Mouse (Mus musculus) midbrain, embryonic 11.5 days (tissue): Measurements from ENCODE around the gene Upk2. TPM values are rescaled to one million over a fixed set of nuclear protein-coding genes. Genes with fewer than 3 reads are reported as not detected.

Experiments used
- ATAC-seq: fragments of 200-750 bp; cut with Nextera tagmentation; 2 replicates; pipeline ENCODE4 v1.8.0; 2017; ENCODE audit warnings: moderate TSS enrichment, moderate library complexity; ENCODE audit not compliant: low FRiP score
- DNase-seq: peaks from one replicate; pipeline ENCODE4 v3.0.0; 2015; ENCODE audit warnings: low spot score; ENCODE audit errors: missing footprints
- H3K27ac ChIP-seq: fragments of 300-500 bp; sonication (generic); 2 replicates; pipeline ENCODE4 v1.5.1; 2014; ENCODE audit warnings: low read depth, low read length
- H3K27me3 ChIP-seq: fragments of 300-500 bp; sonication (generic); 2 replicates; pipeline ENCODE4 v1.6.1; 2014; ENCODE audit warnings: mild to moderate bottlenecking, low read length, moderate library complexity, mixed read lengths; ENCODE audit not compliant: control insufficient read depth, insufficient read depth
- H3K36me3 ChIP-seq: fragments of 300-500 bp; sonication (generic); 2 replicates; pipeline ENCODE4 v1.6.1; 2014; ENCODE audit warnings: mild to moderate bottlenecking, low read length, moderate library complexity, mixed read lengths; ENCODE audit not compliant: control insufficient read depth, insufficient read depth
- H3K4me1 ChIP-seq: fragments of 300-500 bp; sonication (generic); 2 replicates; pipeline ENCODE4 v1.6.1; 2014; ENCODE audit warnings: low read length; ENCODE audit not compliant: control insufficient read depth, insufficient read depth
- H3K4me2 ChIP-seq: fragments of 300-500 bp; sonication (generic); 2 replicates; pipeline ENCODE4 v1.6.1; 2014; ENCODE audit warnings: mild to moderate bottlenecking, moderate library complexity
- H3K4me3 ChIP-seq: fragments of 300-500 bp; sonication (generic); 2 replicates; pipeline ENCODE4 v1.5.1; 2014; ENCODE audit warnings: low read depth, low read length
- H3K9ac ChIP-seq: fragments of 300-500 bp; sonication (generic); 2 replicates; pipeline ENCODE4 v1.6.1; 2014; ENCODE audit warnings: low read length
- H3K9me3 ChIP-seq: fragments of 300-500 bp; sonication (generic); 2 replicates; pipeline ENCODE4 v1.6.1; 2016; ENCODE audit warnings: low read length; ENCODE audit not compliant: control insufficient read depth
- WGBS: fragments of 180-500 bp; shearing (Covaris S2); extraction: QIAGEN DNeasy Blood & Tissue Kit; methylation state at CpG from one replicate; pipeline ENCODE4 v1.1.7; 2014; 5-methylcytosine and 5-hydroxymethylcytosine counted together
- polyA plus RNA-seq: library from polyadenylated mRNA; unstranded; fragments of >200 nt; fragmentation: Nextera tagmentation; extraction: Ambion mirVana; gene quantifications from 2 replicates; pipeline ENCODE4 v1.2.1, GENCODE M21; 2014

Upk2 gene
- polyA plus RNA-seq, 1 experiment from 2014 or later = not detected

DNA sequence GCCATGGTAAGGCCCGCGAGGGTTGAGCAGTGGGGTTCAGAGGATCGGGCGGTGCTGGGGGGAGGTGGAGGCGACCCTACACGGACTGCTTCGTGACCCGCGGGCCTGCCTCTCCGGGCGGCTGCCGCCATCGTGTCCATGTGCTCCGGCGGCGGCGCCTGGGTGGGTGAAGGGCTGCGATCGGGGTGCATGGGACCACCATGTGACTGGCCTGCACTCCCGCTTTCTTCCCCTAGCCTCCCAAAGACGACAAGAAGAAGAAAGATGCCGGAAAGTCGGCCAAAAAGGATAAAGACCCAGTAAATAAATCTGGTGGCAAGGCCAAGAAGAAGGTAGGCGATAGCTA, 47.1 kb downstream of the Upk2 start:
- H3K4me3 ChIP-seq = peak overlapping the region; percentile 83
- no peak for DNase-seq
- H3K27me3 ChIP-seq = no peaks in the 10 kb centered on the region
- H3K4me1 ChIP-seq = peaks cover 7% of the 10 kb centered on the region
- H3K27ac ChIP-seq = peak overlapping the region; percentile 80; the same call in 1 of the 2 replicates
- no peaks in the 10 kb centered on the region for H3K9me3 ChIP-seq
- H3K9ac ChIP-seq = peak overlapping the region; percentile 88
- H3K4me2 ChIP-seq = peak overlapping the region; percentile 52
- 1% methylated on average over 24 of the region's 24 CpGs for WGBS
- H3K36me3 ChIP-seq = peaks cover 22% of the 10 kb centered on the region
- no peak for ATAC-seq

DNA sequence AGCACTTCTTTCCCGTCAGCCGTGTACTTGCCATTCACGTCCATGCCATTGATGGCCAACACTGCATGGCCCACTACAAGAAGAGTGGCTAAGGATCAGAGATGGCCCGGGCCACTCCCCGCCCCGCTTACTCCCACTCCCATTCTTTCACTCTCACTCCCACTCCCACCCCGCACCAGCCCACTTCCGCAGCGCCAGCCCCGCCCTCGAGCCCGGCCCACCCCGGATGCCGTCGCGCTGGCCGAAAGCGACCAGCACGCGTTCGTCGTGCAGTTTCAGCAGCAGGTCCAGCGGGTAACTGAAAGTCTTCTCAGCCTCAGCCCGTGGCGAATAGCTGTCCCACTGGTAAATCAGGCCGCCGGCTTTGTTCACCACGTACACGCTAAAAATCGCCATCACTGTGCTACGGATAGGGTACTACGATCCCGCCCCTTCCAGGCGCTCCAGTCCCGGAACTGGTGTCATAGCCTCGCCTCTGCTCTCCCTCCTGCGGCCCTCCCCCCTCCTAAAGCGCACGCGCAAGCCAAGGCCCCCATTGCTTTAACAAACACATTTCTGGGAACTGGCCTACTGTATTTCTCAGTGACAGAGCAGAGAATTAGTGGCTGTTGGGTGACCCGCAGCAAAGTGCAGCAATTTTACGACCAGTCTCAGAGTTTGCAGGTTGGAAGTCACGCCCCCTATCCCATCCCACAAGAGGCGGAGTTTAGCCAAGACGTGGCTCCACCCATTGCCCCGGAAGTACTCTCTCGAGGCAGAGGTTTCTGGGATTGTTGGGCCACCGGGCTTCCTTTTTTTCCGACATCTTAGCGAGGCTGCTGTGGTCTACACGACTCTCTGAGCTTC, 47.6 kb downstream of the Upk2 start, which contains the start of the genes Rps25 and Trappc4:
Rps25 (plus strand) TSS at position 234 of the 846 bp plus-strand sequence.
Trappc4 (minus strand) TSS at position 695 of the 846 bp plus-strand sequence.
- peaks cover 26% of the 10 kb centered on the region for H3K36me3 ChIP-seq
- H3K27ac ChIP-seq = peak within 1 kb of the TSS; percentile 80
- H3K9me3 ChIP-seq = no peaks in the 10 kb centered on the region
- ATAC-seq (peak; percentile 96), DNase-seq (peak; percentile 99)
- under 1% methylated on average over 51 of the region's 51 CpGs for WGBS
- H3K4me3 ChIP-seq = peak within 1 kb of the TSS; percentile 83
- H3K27me3 ChIP-seq = no peaks in the 10 kb centered on the region
- H3K4me2 ChIP-seq = peak within 1 kb of the TSS; percentile 52
- H3K9ac ChIP-seq = peak within 1 kb of the TSS; percentile 88
- peaks cover 7% of the 10 kb centered on the region for H3K4me1 ChIP-seq

DNA sequence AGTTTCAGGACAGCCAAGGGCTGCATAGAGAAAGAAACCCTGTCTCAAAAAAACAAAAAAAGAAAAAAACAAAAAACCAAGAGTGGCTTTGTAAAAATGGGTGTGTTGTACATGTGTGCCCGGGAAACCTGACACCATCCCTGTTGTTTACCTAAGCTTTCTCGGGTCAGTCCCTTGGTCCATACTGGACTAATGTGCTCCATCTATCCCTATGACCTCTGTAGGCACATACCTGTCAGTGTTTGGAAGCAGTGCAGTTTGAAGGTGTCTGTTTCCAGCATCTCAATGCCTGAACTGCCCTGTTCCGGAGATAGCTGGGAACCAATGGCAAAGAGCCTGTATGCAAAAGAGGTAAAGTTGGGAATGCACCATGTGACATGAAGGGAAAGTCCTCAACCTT, 49.8 kb downstream of the Upk2 start:
- DNase-seq = no peak
- Histone ChIP-seq H3K36me3 (peaks cover 18% of the 10 kb centered on the region), H3K4me3 (no peak overlapping the region), H3K27me3 (no peaks in the 10 kb centered on the region), H3K27ac (no peak overlapping the region), H3K4me2 (no peak overlapping the region), H3K4me1 (peaks cover 7% of the 10 kb centered on the region), H3K9me3 (no peaks in the 10 kb centered on the region), H3K9ac (no peak overlapping the region)
- ATAC-seq = no peak
- WGBS = 86% methylated on average over 3 of the region's 3 CpGs

Other genes with a start within 250 kb of the Upk2 start
- 20.9 and 22.2 TPM in 2 replicates for gene Cbl, start 220.9 kb downstream of the Upk2 start, polyA plus RNA-seq
- gene Ccdc153, start 214.3 kb downstream of the Upk2 start, polyA plus RNA-seq = not detected in 2 replicates
- 0.23 TPM in 1 of 2 replicates, not detected in the other for gene Pdzd3, start 203.5 kb downstream of the Upk2 start, polyA plus RNA-seq
- 1.9 and 3.2 TPM in 2 replicates for gene Nlrx1, start 186.4 kb downstream of the Upk2 start, polyA plus RNA-seq
- 3.2 and 4.8 TPM in 2 replicates for gene Abcg4, start 166.4 kb downstream of the Upk2 start, polyA plus RNA-seq
- 25.6 and 28.0 TPM in 2 replicates for gene Hinfp, start 149.3 kb downstream of the Upk2 start, polyA plus RNA-seq
- gene C2cd2l, start 134.7 kb downstream of the Upk2 start, polyA plus RNA-seq = 9.8 and 10.4 TPM in 2 replicates
- 41.8 and 48.9 TPM in 2 replicates for gene Dpagt1, start 129.0 kb downstream of the Upk2 start, polyA plus RNA-seq
- gene H2afx, start 120.3 kb downstream of the Upk2 start, polyA plus RNA-seq = 355 and 377 TPM in 2 replicates
- gene Hmbs, start 110.7 kb downstream of the Upk2 start, polyA plus RNA-seq = 147 and 158 TPM in 2 replicates
- gene Vps11, start 93.3 kb downstream of the Upk2 start, polyA plus RNA-seq = 32.0 and 32.4 TPM in 2 replicates
- gene Hyou1, start 75.5 kb downstream of the Upk2 start, polyA plus RNA-seq = 28.1 and 30.1 TPM in 2 replicates
- 20.8 and 21.1 TPM in 2 replicates for gene Slc37a4, start 58.1 kb downstream of the Upk2 start, polyA plus RNA-seq
- gene Rps25, start 47.8 kb downstream of the Upk2 start, polyA plus RNA-seq = 1,710 and 1,826 TPM in 2 replicates
- gene Trappc4, start 47.4 kb downstream of the Upk2 start, polyA plus RNA-seq = 225 and 239 TPM in 2 replicates
- 24.2 and 31.9 TPM in 2 replicates for gene Ccdc84, start 36.4 kb downstream of the Upk2 start, polyA plus RNA-seq
- not detected in 2 replicates for gene Foxr1, start 13.8 kb downstream of the Upk2 start, polyA plus RNA-seq
- gene Bcl9l, start 27.8 kb upstream of the Upk2 start, polyA plus RNA-seq = 5.6 and 6.4 TPM in 2 replicates
- gene Cxcr5, start 106.9 kb upstream of the Upk2 start, polyA plus RNA-seq = 0.10 TPM in 1 of 2 replicates, not detected in the other
- gene Ddx6, start 149.9 kb upstream of the Upk2 start, polyA plus RNA-seq = 11.9 and 13.8 TPM in 2 replicates
- not detected in 2 replicates for gene Treh, start 218.3 kb upstream of the Upk2 start, polyA plus RNA-seq